Mouse (Mus musculus): Measurements from ENCODE around the gene Tsc2.

DNA sequence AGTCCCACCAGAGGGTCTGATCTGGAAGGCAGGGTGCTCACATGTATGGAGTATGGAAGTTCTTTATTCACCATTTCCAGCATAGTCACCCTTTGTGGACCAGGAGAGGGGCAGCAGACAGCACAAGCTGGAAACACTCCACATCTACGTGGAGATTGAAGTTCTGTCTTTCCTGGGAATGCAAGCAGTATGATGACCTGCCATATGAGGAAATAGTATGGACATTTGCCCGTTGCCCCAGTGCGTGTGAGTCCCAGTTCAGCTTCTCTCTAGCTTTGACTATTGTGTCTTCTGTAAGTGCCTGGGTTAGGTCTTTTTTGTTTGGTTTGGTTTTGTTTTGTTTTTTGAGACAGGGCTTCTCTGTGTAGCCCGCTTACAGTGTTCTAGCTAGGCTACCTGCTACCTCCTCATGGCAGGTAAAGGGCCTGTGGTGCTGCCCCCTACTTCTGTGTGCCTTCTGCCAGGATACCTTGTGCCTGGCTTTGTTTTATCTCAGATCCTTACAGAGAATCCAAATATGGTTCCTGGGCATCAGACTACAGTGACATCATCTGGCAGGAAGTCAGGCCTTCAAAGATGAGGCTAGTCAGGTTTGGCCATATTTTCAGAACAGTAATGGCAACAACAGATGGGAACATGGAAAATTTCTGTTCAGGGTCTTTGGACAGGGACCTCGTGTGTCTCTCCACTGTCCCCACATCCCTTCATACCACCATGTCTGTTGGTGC is 72.0 kb downstream of the Tsc2 start:
- TF ChIP-seq CTCF (IDR thresholded peaks at IDR 0.05; ENCODE audit: low read depth) (no peak), EP300 (IDR thresholded peaks at IDR 0.05; ENCODE audit: low read depth) (no peak)
